Mouse (Mus musculus) heart, adult 9 months (tissue): ENCODE results near the gene Ciart.
"Not testable (repeated sequence)": the region's sequence is repeated elsewhere in the genome, so short reads cannot be mapped to it uniquely, and the experiment has no call there.

ENCODE experiments used
- DNase-seq, 2 experiments: peaks; one replicate each; pipeline ENCODE4 v3.0.0; 2022; ENCODE audit warnings: low spot score in 2 of 2

The Ciart gene

GRCm38 (mm10) chr3:95901616-95902372 is 19.7 kb upstream of the Ciart start:
- DNase-seq, result peak in 1 of 2 experiments; percentile 46

DNA sequence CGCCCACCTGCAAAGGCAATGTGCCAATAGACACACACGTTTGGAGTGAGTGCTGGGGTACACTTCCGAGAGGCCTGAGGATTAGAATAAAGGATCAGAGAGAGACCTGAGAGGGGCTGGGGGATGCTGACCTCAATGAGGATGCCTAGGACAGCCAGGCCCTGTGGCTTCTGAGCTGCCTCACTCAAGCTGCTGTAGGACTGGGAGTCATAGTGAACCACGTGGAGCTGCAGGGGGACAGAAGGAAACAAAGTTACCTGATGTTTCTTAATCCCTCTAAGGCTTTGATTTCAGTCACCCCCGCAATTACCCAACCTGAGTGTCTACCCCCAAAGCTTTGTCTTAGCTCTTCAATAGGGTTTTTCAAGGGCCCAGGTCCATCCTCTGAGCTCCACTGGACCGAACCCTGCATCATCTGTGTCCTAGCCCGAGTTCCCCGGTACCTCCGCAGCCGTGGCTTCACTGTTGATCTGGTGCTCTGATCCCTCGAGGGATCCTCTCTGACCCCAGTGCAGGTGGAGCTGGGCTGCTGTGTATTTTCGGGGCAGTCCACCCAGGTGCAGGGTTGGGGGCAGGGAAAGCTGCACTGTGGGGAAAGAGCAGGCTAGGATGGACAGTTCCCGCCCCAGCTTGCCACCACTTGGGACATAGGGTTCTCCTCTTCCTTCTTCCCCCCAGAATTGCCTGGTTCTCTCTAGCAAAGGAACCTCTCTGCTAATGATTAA is 17.9 kb upstream of the Ciart start:
- DNase-seq, result no peak

- DNase-seq, result not testable (repeated sequence)
Measured at GRCm38 (mm10) chr3:95895501-95895900, 13.4 kb upstream of the Ciart start.

- DNase-seq, result peak; percentile 75 to 76
Measured at GRCm38 (mm10) chr3:95894317-95895160, 12.5 kb upstream of the Ciart start.

DNA sequence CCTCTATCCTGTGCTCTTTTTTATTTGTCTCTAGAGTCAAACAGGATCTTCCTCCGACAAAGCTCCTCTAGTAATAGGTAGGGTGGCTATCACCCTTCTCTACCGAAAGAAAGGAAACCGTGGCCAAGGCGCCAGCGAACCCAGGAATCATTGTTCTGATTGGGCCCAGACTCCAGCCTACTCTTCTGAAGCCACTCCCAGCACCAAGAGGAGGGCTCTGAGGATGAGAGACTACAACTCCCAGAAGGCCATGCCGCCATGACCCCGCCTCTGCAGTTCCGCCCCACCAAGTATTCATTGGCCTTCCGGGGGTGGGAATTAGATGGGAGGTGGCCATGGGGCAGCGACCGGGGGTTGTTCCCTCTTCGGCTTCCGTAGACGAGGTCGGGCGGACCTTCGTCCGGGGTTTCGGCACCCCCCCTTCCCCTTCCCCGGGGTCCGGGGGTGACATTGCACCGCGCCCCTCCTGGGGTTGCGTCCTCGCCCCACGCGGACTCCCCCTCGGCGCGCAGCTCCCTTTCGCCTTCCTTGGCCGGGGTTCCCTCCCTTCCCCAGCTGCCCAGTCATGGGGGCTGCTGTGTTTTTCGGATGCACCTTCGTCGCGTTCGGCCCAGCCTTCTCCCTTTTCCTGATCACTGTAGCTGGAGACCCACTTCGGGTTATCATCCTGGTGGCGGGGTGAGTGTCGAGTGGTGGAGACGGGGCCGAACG is 11.7 kb upstream of the Ciart start, which contains the start of gene Aph1a:
Gene Aph1a (plus strand): TSS at position 364 of the 711 bp plus-strand sequence.
- DNase-seq, result peak; percentile 98 to 99

DNA sequence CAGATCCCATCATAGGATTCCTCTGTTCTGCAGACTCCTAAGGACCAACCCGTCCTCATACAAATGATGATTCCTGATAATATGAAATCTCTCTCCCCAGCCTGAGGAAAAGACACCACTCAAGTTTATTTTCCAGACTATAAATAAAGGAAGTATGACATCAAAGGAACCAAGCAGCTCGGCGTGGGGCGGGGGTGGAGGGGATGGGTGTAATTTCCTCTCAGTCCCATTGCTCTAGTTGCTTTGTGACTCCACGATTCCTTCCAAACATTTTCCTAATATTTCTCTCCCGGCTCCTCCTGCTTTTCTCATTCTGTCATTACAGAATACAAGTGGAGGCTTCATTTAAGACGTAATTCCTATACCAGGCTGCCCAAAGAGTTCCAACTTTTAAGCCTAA is 11.1 kb upstream of the Ciart start:
- no peak for DNase-seq

DNA sequence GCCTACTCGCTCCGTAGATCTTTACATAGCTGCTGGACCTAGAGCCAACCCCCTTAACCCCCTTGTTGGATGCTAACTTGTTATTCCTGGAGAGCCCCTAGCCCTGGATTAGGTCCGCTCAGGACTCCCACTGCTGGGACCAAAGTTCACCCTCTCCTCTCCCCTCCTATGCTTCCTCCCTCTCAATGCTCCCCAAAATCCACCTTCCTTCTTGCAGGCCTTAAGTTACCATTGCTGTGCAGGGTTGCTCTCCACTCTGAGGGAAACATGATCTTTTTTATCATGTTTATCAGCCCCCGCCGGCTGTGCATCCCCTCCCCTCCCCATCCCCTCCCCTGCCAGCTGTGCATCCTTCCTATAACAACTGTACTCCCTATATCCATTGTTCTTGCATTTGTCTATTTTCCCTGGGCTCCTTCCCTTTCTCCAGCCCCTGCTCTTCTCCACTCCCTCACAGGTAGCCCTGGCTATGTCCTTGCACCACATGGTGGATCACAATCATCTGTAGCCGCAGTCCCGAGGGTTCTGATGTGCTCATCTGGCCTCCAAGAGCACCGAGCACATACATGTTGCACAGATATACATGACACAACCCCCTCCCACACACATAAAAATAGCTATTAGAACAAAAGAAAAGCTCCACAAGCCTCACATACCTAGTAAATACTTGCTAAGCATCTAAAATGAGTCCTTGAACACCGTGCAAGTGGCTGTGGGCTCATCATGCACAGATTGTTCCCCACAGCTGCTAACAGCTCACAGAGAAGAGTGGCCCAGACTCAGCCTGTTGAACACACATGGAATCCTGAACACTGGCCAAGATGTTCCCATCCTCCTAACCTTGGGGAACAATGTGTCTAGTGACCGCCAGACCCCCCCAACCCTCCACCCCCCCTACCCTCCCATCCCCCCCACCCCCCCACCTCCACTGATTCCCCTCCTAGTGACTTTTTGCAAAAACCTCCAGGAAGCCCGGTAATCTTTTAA is 10.3 kb upstream of the Ciart start:
- DNase-seq, result no peak

- peak; percentile 60 to 72 for DNase-seq
Measured at GRCm38 (mm10) chr3:95891211-95892065, 9.4 kb upstream of the Ciart start, which contains the start of gene BC028528. BC028528 (minus strand) TSS chr3:95892005.

- no peak for DNase-seq
Measured at GRCm38 (mm10) chr3:95889664-95890063, 7.6 kb upstream of the Ciart start.

GRCm38 (mm10) chr3:95887596-95887995 is 5.5 kb upstream of the Ciart start:
- no peak for DNase-seq

GRCm38 (mm10) chr3:95884400-95884799 is 2.3 kb upstream of the Ciart start:
- no peak for DNase-seq

GRCm38 (mm10) chr3:95882816-95883425 is 870 bp upstream of the Ciart start:
- peak; percentile 77 to 84 for DNase-seq

- DNase-seq, result no peak
Measured at GRCm38 (mm10) chr3:95879063-95879462, 3.0 kb downstream of the Ciart start.

DNA sequence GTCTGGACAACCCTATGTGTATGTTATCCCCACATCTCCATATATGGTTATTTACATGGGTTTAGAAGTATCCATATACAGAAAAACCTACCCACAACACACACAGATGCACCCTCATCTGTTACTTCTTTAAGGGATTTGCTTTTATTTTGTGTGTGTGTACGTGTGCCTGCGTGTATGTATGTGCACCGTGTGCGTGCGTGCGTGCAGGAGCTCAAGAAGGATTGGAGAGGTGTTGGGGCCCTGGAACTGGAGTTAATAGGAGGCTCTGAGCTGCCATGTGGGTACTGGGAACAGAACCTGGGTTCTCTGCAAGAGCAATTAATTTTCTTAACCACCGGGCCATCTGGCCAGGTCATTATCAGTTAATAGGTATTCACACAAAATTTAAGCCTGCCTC is 10.0 kb downstream of the Ciart start:
- DNase-seq, result no peak

DNA sequence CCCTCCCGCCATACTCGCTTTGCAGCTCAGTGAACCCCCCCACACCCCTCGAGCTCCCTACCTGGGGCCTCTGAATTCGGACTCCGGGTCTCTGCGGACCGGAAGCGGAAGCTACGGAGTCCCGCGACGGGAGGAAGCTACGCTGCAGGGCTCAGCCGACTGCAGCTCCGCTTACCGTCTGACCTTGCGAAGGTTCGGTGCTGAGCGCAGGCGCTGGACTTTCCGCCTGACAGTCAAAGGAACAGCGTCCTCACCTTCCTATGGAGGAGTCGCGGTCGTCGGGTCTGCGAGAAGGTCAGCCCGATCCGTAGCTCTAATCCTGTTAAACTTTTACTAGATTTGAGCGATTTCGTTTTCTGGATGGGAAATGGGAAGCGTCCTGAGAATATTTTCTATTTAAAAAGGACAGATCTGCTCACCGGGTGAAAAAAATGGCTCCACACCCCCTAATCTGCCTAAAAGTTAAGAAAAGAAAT is 10.6 kb downstream of the Ciart start, which contains the start of gene Mrps21:
Gene Mrps21 (minus strand): TSS at position 128 of the 476 bp plus-strand sequence.
- peak; percentile 88 to 90 for DNase-seq

DNA sequence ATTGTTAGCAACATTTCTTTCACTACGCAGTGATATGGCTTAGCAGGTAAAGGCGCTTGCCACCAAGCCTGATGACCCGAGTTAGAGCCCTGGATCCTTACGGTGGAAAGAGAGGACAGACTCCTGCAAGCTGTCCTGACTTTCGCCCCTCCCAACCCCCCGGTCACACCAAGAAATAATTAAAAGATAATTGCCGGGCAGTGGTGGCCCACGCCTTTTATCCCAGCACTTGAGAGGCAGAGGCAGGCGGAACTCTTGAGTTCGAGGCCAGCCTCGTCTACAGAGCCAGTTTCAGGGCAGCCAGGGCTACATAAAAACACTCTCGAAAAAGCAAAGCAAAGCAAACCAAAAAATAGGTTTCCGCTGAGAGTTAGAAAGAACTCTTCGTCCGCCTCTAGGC is 11.1 kb downstream of the Ciart start:
- no peak for DNase-seq

DNA sequence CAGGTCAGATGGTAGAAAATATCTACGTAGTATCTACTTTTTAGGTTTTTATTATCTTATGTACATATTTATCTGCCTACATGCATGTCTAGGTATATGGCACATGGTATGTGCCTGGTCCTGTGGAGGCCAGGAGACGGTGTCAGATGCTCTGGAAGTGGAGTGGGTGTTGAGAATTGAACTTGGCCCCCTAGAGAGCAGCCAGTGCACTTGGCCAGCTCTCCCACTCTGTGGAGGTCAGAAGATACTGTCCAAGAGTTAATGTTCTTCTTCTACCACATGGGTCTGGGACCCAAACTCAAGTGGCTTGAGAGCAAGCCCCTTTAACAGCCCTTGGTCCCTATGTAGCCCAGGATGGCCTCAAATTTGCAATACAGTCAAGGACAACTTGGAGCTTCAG is 14.6 kb downstream of the Ciart start:
- no peak for DNase-seq

DNA sequence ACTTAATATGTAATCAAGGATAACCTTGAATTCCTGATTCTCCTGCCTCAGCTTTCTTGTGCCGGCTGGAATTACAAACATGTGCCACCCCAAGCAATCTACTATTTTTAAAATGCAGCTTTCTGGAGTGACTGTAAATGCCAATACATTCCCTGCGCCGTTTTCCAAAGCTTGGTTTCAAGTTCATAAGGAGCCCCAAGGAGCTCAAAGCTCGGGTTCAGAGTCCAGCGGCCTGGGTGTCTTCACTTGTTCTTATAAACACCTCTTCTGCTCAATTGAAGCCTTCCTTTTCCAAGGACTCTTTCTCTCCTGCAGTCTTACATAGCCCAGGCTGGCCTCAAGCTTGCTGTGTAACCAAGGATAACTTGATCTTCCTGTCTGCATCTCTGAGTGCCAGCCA is 16.0 kb downstream of the Ciart start:
- DNase-seq, result no peak

DNA sequence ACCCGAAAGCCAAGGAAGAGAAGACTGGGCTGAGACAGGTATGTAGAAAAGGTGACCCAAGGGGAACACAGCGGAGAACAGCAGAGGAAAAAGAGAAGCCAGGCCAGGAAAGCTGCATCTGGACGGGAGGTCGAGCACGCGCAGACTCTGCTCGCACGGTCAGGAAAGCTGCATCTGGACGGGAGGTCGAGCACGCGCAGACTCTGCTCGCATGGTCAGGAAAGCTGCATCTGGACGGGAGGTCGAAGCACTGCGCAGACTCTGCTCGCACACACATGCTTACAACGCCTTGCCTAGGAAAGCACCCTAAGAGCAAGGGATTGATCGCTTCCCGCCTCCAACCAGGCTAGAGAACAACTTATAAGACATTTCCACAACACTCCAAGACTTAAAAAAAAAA is 16.5 kb downstream of the Ciart start:
- no peak for DNase-seq
